Mouse (Mus musculus): ENCODE results near the gene Thumpd1. TPM values are rescaled to one million over a fixed set of nuclear protein-coding genes. Genes with fewer than 3 reads are reported as not detected.

The Thumpd1 gene
- polyA plus RNA-seq (2012; rRNA removed) = 9.1 and 10.3 TPM in 2 replicates

- WGBS = under 1% methylated on average over 60 of the region's 60 CpGs
Measured at GRCm38 (mm10) chr7:119720253-119720946, at the start of gene Thumpd1. TSS of gene Thumpd1 (minus strand) at chr7:119720798.

GRCm38 (mm10) chr7:119769895-119770294, 49.3 kb upstream of the Thumpd1 start:
- DNase-seq = no peak

More at GRCm38 (mm10) chr7:119720253-119720946, at the start of gene Thumpd1:
- H3K4me1 ChIP-seq (ENCODE audit: control insufficient read depth, insufficient read depth, low read length) = peaks cover 5% of the 10 kb centered on the region; the same call in 1 of the 2 replicates
- peak within 1 kb of the TSS; percentile 95 for H3K4me3 ChIP-seq (replicated peaks; ENCODE audit: extremely low read depth, low read depth, low read length)
- peak; percentile 91 for DNase-seq
- TF ChIP-seq POLR2A (IDR thresholded peaks at IDR 0.05; ENCODE audit: borderline replicate concordance, extremely low read depth, low read depth, low read length) (peak; percentile 84; the same call in 1 of the 2 replicates), CTCF (IDR thresholded peaks at IDR 0.05; ENCODE audit: insufficient read depth, low read length) (peak; percentile 41; the same call in 1 of the 2 replicates)

GRCm38 (mm10) chr7:119766996-119767395, 46.4 kb upstream of the Thumpd1 start:
- Histone ChIP-seq H3K4me1 (ENCODE audit: control insufficient read depth, insufficient read depth, low read length) (no peaks in the 10 kb centered on the region), H3K4me3 (replicated peaks; ENCODE audit: extremely low read depth, low read depth, low read length) (no peak overlapping the region)
- TF ChIP-seq POLR2A (IDR thresholded peaks at IDR 0.05; ENCODE audit: borderline replicate concordance, extremely low read depth, low read depth, low read length) = no peak
- no peak for TF ChIP-seq CTCF (IDR thresholded peaks at IDR 0.05; ENCODE audit: insufficient read depth, low read length)
- 78% methylated on average over 6 of the region's 6 CpGs for WGBS
- DNase-seq = no peak

More at GRCm38 (mm10) chr7:119769895-119770294, 49.3 kb upstream of the Thumpd1 start:
- Histone ChIP-seq H3K4me1 (ENCODE audit: control insufficient read depth, insufficient read depth, low read length) (no peaks in the 10 kb centered on the region), H3K4me3 (replicated peaks; ENCODE audit: extremely low read depth, low read depth, low read length) (no peak overlapping the region)
- TF ChIP-seq POLR2A (IDR thresholded peaks at IDR 0.05; ENCODE audit: borderline replicate concordance, extremely low read depth, low read depth, low read length) (no peak), CTCF (IDR thresholded peaks at IDR 0.05; ENCODE audit: insufficient read depth, low read length) (no peak)
- 95% methylated on average over 8 of the region's 8 CpGs for WGBS

- H3K4me1 ChIP-seq (ENCODE audit: control insufficient read depth, insufficient read depth, low read length) = no peaks in the 10 kb centered on the region
- no peak for DNase-seq
- no peak overlapping the region for H3K4me3 ChIP-seq (replicated peaks; ENCODE audit: extremely low read depth, low read depth, low read length)
- WGBS = 86% methylated on average over 3 of the region's 3 CpGs
- no peak for TF ChIP-seq CTCF (IDR thresholded peaks at IDR 0.05; ENCODE audit: insufficient read depth, low read length)
- TF ChIP-seq POLR2A (IDR thresholded peaks at IDR 0.05; ENCODE audit: borderline replicate concordance, extremely low read depth, low read depth, low read length) = no peak
Measured at GRCm38 (mm10) chr7:119764377-119764776, 43.8 kb upstream of the Thumpd1 start.

GRCm38 (mm10) chr7:119762166-119762697, 41.6 kb upstream of the Thumpd1 start:
- TF ChIP-seq CTCF (IDR thresholded peaks at IDR 0.05; ENCODE audit: insufficient read depth, low read length) (no peak), POLR2A (IDR thresholded peaks at IDR 0.05; ENCODE audit: borderline replicate concordance, extremely low read depth, low read depth, low read length) (no peak)
- H3K4me1 ChIP-seq (ENCODE audit: control insufficient read depth, insufficient read depth, low read length) = no peaks in the 10 kb centered on the region
- no peak overlapping the region for H3K4me3 ChIP-seq (replicated peaks; ENCODE audit: extremely low read depth, low read depth, low read length)
- WGBS = 36% methylated on average over 4 of the region's 4 CpGs
- DNase-seq = no peak

- 40% methylated on average over 11 of the region's 11 CpGs for WGBS
- TF ChIP-seq CTCF (IDR thresholded peaks at IDR 0.05; ENCODE audit: insufficient read depth, low read length) (no peak), POLR2A (IDR thresholded peaks at IDR 0.05; ENCODE audit: borderline replicate concordance, extremely low read depth, low read depth, low read length) (no peak)
- Histone ChIP-seq H3K4me1 (ENCODE audit: control insufficient read depth, insufficient read depth, low read length) (no peaks in the 10 kb centered on the region), H3K4me3 (replicated peaks; ENCODE audit: extremely low read depth, low read depth, low read length) (no peak within 1 kb of the TSS)
- no peak for DNase-seq
Measured at GRCm38 (mm10) chr7:119760527-119760951, 39.9 kb upstream of the Thumpd1 start, which contains the start of gene Acsm3. TSS of gene Acsm3 (plus strand) at chr7:119760923.

GRCm38 (mm10) chr7:119753696-119754095, 33.1 kb upstream of the Thumpd1 start:
- TF ChIP-seq POLR2A (IDR thresholded peaks at IDR 0.05; ENCODE audit: borderline replicate concordance, extremely low read depth, low read depth, low read length) = no peak
- no peak for TF ChIP-seq CTCF (IDR thresholded peaks at IDR 0.05; ENCODE audit: insufficient read depth, low read length)
- no peak for DNase-seq
- H3K4me1 ChIP-seq (ENCODE audit: control insufficient read depth, insufficient read depth, low read length) = no peaks in the 10 kb centered on the region
- no peak overlapping the region for H3K4me3 ChIP-seq (replicated peaks; ENCODE audit: extremely low read depth, low read depth, low read length)
- 89% methylated on average over 1 of the region's 1 CpGs for WGBS

- no peaks in the 10 kb centered on the region for H3K4me1 ChIP-seq (ENCODE audit: control insufficient read depth, insufficient read depth, low read length)
- no peak for DNase-seq
- 43% methylated on average over 2 of the region's 2 CpGs for WGBS
- TF ChIP-seq CTCF (IDR thresholded peaks at IDR 0.05; ENCODE audit: insufficient read depth, low read length) (no peak), POLR2A (IDR thresholded peaks at IDR 0.05; ENCODE audit: borderline replicate concordance, extremely low read depth, low read depth, low read length) (no peak)
- H3K4me3 ChIP-seq (replicated peaks; ENCODE audit: extremely low read depth, low read depth, low read length) = no peak overlapping the region
Measured at GRCm38 (mm10) chr7:119749942-119750341, 29.3 kb upstream of the Thumpd1 start.

- no peak for DNase-seq
- TF ChIP-seq CTCF (IDR thresholded peaks at IDR 0.05; ENCODE audit: insufficient read depth, low read length) (no peak), POLR2A (IDR thresholded peaks at IDR 0.05; ENCODE audit: borderline replicate concordance, extremely low read depth, low read depth, low read length) (no peak)
- H3K4me1 ChIP-seq (ENCODE audit: control insufficient read depth, insufficient read depth, low read length) = no peaks in the 10 kb centered on the region
- WGBS = 45% methylated on average over 2 of the region's 2 CpGs
- H3K4me3 ChIP-seq (replicated peaks; ENCODE audit: extremely low read depth, low read depth, low read length) = no peak overlapping the region
Measured at GRCm38 (mm10) chr7:119748761-119749160, 28.2 kb upstream of the Thumpd1 start.

Data from lung, adult 2 months (tissue).